Mouse (Mus musculus) heart, embryonic 11.5 days (tissue): ENCODE measurements at regions not wholly inside any gene's neighbourhood (a gene's known extent, or its start where the extent isn't known, plus 50 kb on each side); places are given as distances from the start of the nearest gene placed in this dataset.
"Not testable (repeated sequence)": the region's sequence is repeated elsewhere in the genome, so short reads cannot be mapped to it uniquely, and the experiment has no call there.

Experiments
- ATAC-seq: fragments of 200-750 bp; cut with Nextera tagmentation; replicated peaks from 2 replicates; pipeline ENCODE4 v1.8.0; 2017; ENCODE audit warnings: moderate library complexity; ENCODE audit not compliant: insufficient number of reproducible peaks, low FRiP score, low TSS enrichment
- H3K27ac ChIP-seq: fragments of 300-500 bp; sonication (generic); 2 replicates; pipeline ENCODE4 v1.5.1; 2014; ENCODE audit warnings: mild to moderate bottlenecking, low read depth, low read length
- H3K27me3 ChIP-seq: fragments of 300-500 bp; sonication (generic); 2 replicates; pipeline ENCODE4 v1.6.1; 2014; ENCODE audit warnings: mild to moderate bottlenecking, low read length, mixed read lengths; ENCODE audit not compliant: control insufficient read depth, insufficient read depth
- H3K36me3 ChIP-seq: fragments of 300-500 bp; sonication (generic); 2 replicates; pipeline ENCODE4 v1.6.1; 2014; ENCODE audit warnings: mild to moderate bottlenecking, low read length, moderate library complexity, mixed read lengths; ENCODE audit not compliant: control insufficient read depth, insufficient read depth
- H3K4me1 ChIP-seq: fragments of 300-500 bp; sonication (generic); 2 replicates; pipeline ENCODE4 v1.6.1; 2014; ENCODE audit warnings: low read length; ENCODE audit not compliant: control insufficient read depth, insufficient read depth
- H3K4me2 ChIP-seq: fragments of 300-500 bp; sonication (generic); 2 replicates; pipeline ENCODE4 v1.6.1; 2014; ENCODE audit warnings: mild to moderate bottlenecking, moderate library complexity
- H3K4me3 ChIP-seq: fragments of 300-500 bp; sonication (generic); 2 replicates; pipeline ENCODE4 v1.5.1; 2014; ENCODE audit warnings: low read depth, low read length
- H3K9ac ChIP-seq: fragments of 300-500 bp; sonication (generic); 2 replicates; pipeline ENCODE4 v1.6.1; 2014; ENCODE audit warnings: mild to moderate bottlenecking, low read depth, low read length, moderate library complexity
- H3K9me3 ChIP-seq: fragments of 300-500 bp; sonication (generic); replicated peaks from 2 replicates; pipeline ENCODE4 v1.6.1; 2016; ENCODE audit warnings: low read length; ENCODE audit not compliant: control insufficient read depth
- WGBS: fragments of 180-500 bp; shearing (Covaris S2); extraction: QIAGEN DNeasy Blood & Tissue Kit; methylation state at CpG from one replicate; pipeline ENCODE4 v1.1.7; 2014; ENCODE audit not compliant: insufficient replicate concordance; 5-methylcytosine and 5-hydroxymethylcytosine counted together

GRCm38 (mm10) chr14:86599511-86599910, 541.5 kb downstream of the Diaph3 start:
- no peak overlapping the region for H3K4me3 ChIP-seq
- no peak overlapping the region for H3K27ac ChIP-seq
- no peaks in the 10 kb centered on the region for H3K4me1 ChIP-seq
- H3K9me3 ChIP-seq: no peaks in the 10 kb centered on the region
- ATAC-seq: no peak
- WGBS: 72% methylated on average over 3 of the region's 3 CpGs
- no peak overlapping the region for H3K4me2 ChIP-seq
- H3K9ac ChIP-seq: no peak overlapping the region
- H3K36me3 ChIP-seq: no peaks in the 10 kb centered on the region
- H3K27me3 ChIP-seq: no peaks in the 10 kb centered on the region

- H3K9me3 ChIP-seq: no peaks in the 10 kb centered on the region
- no peak overlapping the region for H3K27ac ChIP-seq
- no peaks in the 10 kb centered on the region for H3K27me3 ChIP-seq
- H3K4me2 ChIP-seq: no peak overlapping the region
- no peaks in the 10 kb centered on the region for H3K36me3 ChIP-seq
- 82% methylated on average over 2 of the region's 2 CpGs for WGBS
- no peak for ATAC-seq
- H3K4me1 ChIP-seq: no peaks in the 10 kb centered on the region
- no peak overlapping the region for H3K4me3 ChIP-seq
- no peak overlapping the region for H3K9ac ChIP-seq
Measured at GRCm38 (mm10) chr14:86588525-86588924, 552.5 kb downstream of the Diaph3 start.

- WGBS: 67% methylated on average over 5 of the region's 5 CpGs
- H3K27me3 ChIP-seq, H3K27ac ChIP-seq, H3K4me1 ChIP-seq, H3K4me2 ChIP-seq, H3K9ac ChIP-seq, H3K36me3 ChIP-seq, H3K4me3 ChIP-seq, ATAC-seq, H3K9me3 ChIP-seq: not testable (repeated sequence)
Measured at GRCm38 (mm10) chr14:86585959-86586358, 555.1 kb downstream of the Diaph3 start.

- Histone ChIP-seq H3K27me3 (no peaks in the 10 kb centered on the region), H3K4me2 (no peak overlapping the region), H3K4me3 (no peak overlapping the region), H3K27ac (no peak overlapping the region), H3K9ac (no peak overlapping the region), H3K36me3 (no peaks in the 10 kb centered on the region), H3K4me1 (no peaks in the 10 kb centered on the region), H3K9me3 (no peaks in the 10 kb centered on the region)
- no peak for ATAC-seq
- 53% methylated on average over 2 of the region's 2 CpGs for WGBS
Measured at GRCm38 (mm10) chr14:86562728-86563127, 578.3 kb downstream of the Diaph3 start.

- Histone ChIP-seq H3K27me3 (no peaks in the 10 kb centered on the region), H3K36me3 (no peaks in the 10 kb centered on the region), H3K4me1 (no peaks in the 10 kb centered on the region), H3K27ac (no peak overlapping the region), H3K4me2 (no peak overlapping the region), H3K9me3 (no peaks in the 10 kb centered on the region), H3K4me3 (no peak overlapping the region), H3K9ac (no peak overlapping the region)
- ATAC-seq: no peak
- WGBS: 73% methylated on average over 5 of the region's 5 CpGs
Measured at GRCm38 (mm10) chr14:86537992-86538391, 603.0 kb downstream of the Diaph3 start.

- Histone ChIP-seq H3K27ac (no peak overlapping the region), H3K9me3 (no peaks in the 10 kb centered on the region), H3K4me1 (no peaks in the 10 kb centered on the region), H3K36me3 (no peaks in the 10 kb centered on the region), H3K4me2 (no peak overlapping the region), H3K9ac (no peak overlapping the region), H3K4me3 (no peak overlapping the region), H3K27me3 (no peaks in the 10 kb centered on the region)
- ATAC-seq: no peak
- WGBS: 82% methylated on average over 1 of the region's 1 CpGs
Measured at GRCm38 (mm10) chr14:86536341-86537027, 604.6 kb downstream of the Diaph3 start.

- Histone ChIP-seq H3K36me3 (no peaks in the 10 kb centered on the region), H3K27me3 (no peaks in the 10 kb centered on the region), H3K4me2 (no peak overlapping the region), H3K9me3 (no peaks in the 10 kb centered on the region), H3K4me3 (no peak overlapping the region), H3K4me1 (no peaks in the 10 kb centered on the region), H3K9ac (no peak overlapping the region), H3K27ac (no peak overlapping the region)
- no peak for ATAC-seq
- 86% methylated on average over 9 of the region's 9 CpGs for WGBS
Measured at GRCm38 (mm10) chr14:86510408-86510807, 630.6 kb downstream of the Diaph3 start.

GRCm38 (mm10) chr14:86509686-86510085, 631.3 kb downstream of the Diaph3 start:
- H3K27ac ChIP-seq: no peak overlapping the region
- no peaks in the 10 kb centered on the region for H3K9me3 ChIP-seq
- no peak overlapping the region for H3K4me2 ChIP-seq
- WGBS: 86% methylated on average over 6 of the region's 6 CpGs
- no peak for ATAC-seq
- no peaks in the 10 kb centered on the region for H3K27me3 ChIP-seq
- H3K36me3 ChIP-seq: no peaks in the 10 kb centered on the region
- H3K9ac ChIP-seq: no peak overlapping the region
- no peaks in the 10 kb centered on the region for H3K4me1 ChIP-seq
- H3K4me3 ChIP-seq: no peak overlapping the region

GRCm38 (mm10) chr14:86506286-86506685, 634.7 kb downstream of the Diaph3 start:
- no peak overlapping the region for H3K9ac ChIP-seq
- no peaks in the 10 kb centered on the region for H3K4me1 ChIP-seq
- H3K27ac ChIP-seq: no peak overlapping the region
- no peak overlapping the region for H3K4me2 ChIP-seq
- H3K9me3 ChIP-seq: no peaks in the 10 kb centered on the region
- WGBS: 81% methylated on average over 6 of the region's 6 CpGs
- ATAC-seq: no peak
- no peaks in the 10 kb centered on the region for H3K36me3 ChIP-seq
- no peaks in the 10 kb centered on the region for H3K27me3 ChIP-seq
- H3K4me3 ChIP-seq: no peak overlapping the region
